Mouse (Mus musculus): ENCODE measurements around the gene Utp3.

DNA sequence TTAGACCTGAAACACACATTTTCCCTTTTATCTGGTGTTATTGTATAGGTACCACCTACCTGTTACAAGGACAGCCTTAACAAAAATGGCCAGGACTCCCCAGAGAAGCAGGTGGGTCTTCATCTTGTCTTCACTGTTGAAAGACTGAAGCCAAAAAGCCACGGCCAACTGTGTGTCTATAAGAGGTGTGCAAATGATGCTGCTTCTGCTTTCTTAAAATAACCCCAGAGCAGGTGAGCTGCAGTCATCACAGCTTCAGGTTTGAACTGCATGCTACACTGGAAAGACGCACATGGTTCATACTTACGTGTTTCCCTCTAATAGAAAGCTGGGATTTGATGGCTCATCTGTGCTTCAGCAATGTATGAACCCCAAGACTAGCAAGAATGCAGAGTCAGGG is 26.6 kb upstream of the Utp3 start, which contains the start of gene Jchain:
- TF ChIP-seq POLR2A (IDR thresholded peaks at IDR 0.05; ENCODE audit: low read depth, low read length) (no peak), CTCF (IDR thresholded peaks at IDR 0.05; ENCODE audit: extremely low read depth, insufficient read depth, insufficient read length, insufficient replicate concordance) (no peak)
